Mouse (Mus musculus): Measurements from ENCODE around the gene Card6. TPM values are rescaled to one million over a fixed set of nuclear protein-coding genes. Genes with fewer than 3 reads are reported as not detected.
A peak's percentile ranks its signal among the peaks of the same experiment; 100 is the strongest.

Gene Card6
- polyA plus RNA-seq, 1 experiment from 2014 or later, result 0.56 TPM

GRCm38 (mm10) chr15:5106293-5106692, 2.0 kb downstream of the Card6 start:
- H3K27ac ChIP-seq (ENCODE audit: low read depth, low read length), result no peak overlapping the region
- no peaks in the 10 kb centered on the region for H3K36me3 ChIP-seq (ENCODE audit: control insufficient read depth, insufficient read depth, low read length)
- ATAC-seq, result peak; percentile 64
- no peaks in the 10 kb centered on the region for H3K9me3 ChIP-seq (ENCODE audit: control insufficient read depth, low read length)
- WGBS, result 51% methylated on average over 2 of the region's 2 CpGs
- no peak overlapping the region for H3K9ac ChIP-seq (ENCODE audit: low read depth, low read length)
- no peak overlapping the region for H3K4me3 ChIP-seq (ENCODE audit: low read length)
- no peaks in the 10 kb centered on the region for H3K27me3 ChIP-seq (replicated peaks; ENCODE audit: control insufficient read depth, insufficient read depth, low read length)
- H3K4me2 ChIP-seq (ENCODE audit: low read length), result no peak overlapping the region
- no peaks in the 10 kb centered on the region for H3K4me1 ChIP-seq (ENCODE audit: control insufficient read depth, insufficient read depth, low read depth, low read length)

DNA sequence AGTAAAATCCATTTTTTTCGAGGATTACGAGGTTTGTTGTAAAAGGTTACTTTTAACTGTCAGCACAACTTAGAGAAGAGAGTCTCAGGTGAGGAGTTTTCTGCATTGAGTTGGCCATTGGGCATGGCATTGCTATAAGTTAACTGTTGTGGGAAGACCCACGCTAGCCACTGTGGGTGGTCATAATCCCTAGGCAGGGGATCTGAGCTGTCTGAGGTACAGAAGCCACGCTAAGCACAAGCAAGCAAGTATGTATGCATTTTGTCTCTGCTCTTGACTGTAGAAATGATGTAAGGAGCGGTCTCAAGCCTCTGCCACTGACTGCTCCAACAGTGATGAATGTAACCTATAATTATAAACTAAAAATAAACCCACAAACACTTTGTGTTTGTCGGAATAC, 2.4 kb downstream of the Card6 start:
- Histone ChIP-seq H3K4me2 (ENCODE audit: low read length) (no peak overlapping the region), H3K4me1 (ENCODE audit: control insufficient read depth, insufficient read depth, low read depth, low read length) (no peaks in the 10 kb centered on the region), H3K9ac (ENCODE audit: low read depth, low read length) (no peak overlapping the region), H3K27me3 (replicated peaks; ENCODE audit: control insufficient read depth, insufficient read depth, low read length) (no peaks in the 10 kb centered on the region), H3K9me3 (ENCODE audit: control insufficient read depth, low read length) (no peaks in the 10 kb centered on the region), H3K36me3 (ENCODE audit: control insufficient read depth, insufficient read depth, low read length) (no peaks in the 10 kb centered on the region), H3K4me3 (ENCODE audit: low read length) (no peak overlapping the region), H3K27ac (ENCODE audit: low read depth, low read length) (no peak overlapping the region)
- ATAC-seq, result no peak
- WGBS, result 82% methylated on average over 6 of the region's 6 CpGs

- H3K27ac ChIP-seq (ENCODE audit: low read depth, low read length), result no peak overlapping the region
- H3K9ac ChIP-seq (ENCODE audit: low read depth, low read length), result no peak overlapping the region
- H3K4me3 ChIP-seq (ENCODE audit: low read length), result no peak overlapping the region
- H3K4me2 ChIP-seq (ENCODE audit: low read length), result no peak overlapping the region
- 94% methylated on average over 4 of the region's 4 CpGs for WGBS
- H3K36me3 ChIP-seq (ENCODE audit: control insufficient read depth, insufficient read depth, low read length), result no peaks in the 10 kb centered on the region
- H3K27me3 ChIP-seq (replicated peaks; ENCODE audit: control insufficient read depth, insufficient read depth, low read length), result no peaks in the 10 kb centered on the region
- no peak for ATAC-seq
- H3K9me3 ChIP-seq (ENCODE audit: control insufficient read depth, low read length), result no peaks in the 10 kb centered on the region
- H3K4me1 ChIP-seq (ENCODE audit: control insufficient read depth, insufficient read depth, low read depth, low read length), result no peaks in the 10 kb centered on the region
Observed at GRCm38 (mm10) chr15:5102312-5102711, 6.0 kb downstream of the Card6 start.

DNA sequence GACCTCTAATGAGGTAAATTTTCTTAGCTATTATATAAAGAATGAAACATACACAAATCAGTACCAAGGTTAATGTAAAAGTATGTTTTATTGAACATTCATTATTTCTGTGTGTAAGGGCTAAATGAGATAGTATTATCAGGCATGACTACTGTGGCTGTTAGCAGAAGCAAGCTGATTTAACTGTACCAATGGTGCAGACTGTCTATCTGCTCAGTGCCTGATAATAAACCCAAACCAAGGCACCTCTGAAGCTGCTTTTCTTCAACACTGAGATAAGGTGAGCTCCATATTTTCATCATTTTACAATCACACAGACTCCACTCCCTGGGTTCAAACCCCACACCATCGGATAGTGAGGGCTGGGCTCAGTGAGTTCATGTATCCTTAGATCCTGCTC, 11.0 kb downstream of the Card6 start:
- H3K4me2 ChIP-seq (ENCODE audit: low read length), result no peak overlapping the region
- WGBS, result 93% methylated on average over 1 of the region's 1 CpGs
- no peaks in the 10 kb centered on the region for H3K9me3 ChIP-seq (ENCODE audit: control insufficient read depth, low read length)
- H3K27ac ChIP-seq (ENCODE audit: low read depth, low read length), result no peak overlapping the region
- no peak overlapping the region for H3K9ac ChIP-seq (ENCODE audit: low read depth, low read length)
- no peaks in the 10 kb centered on the region for H3K4me1 ChIP-seq (ENCODE audit: control insufficient read depth, insufficient read depth, low read depth, low read length)
- ATAC-seq, result no peak
- H3K36me3 ChIP-seq (ENCODE audit: control insufficient read depth, insufficient read depth, low read length), result no peaks in the 10 kb centered on the region
- no peak overlapping the region for H3K4me3 ChIP-seq (ENCODE audit: low read length)
- H3K27me3 ChIP-seq (replicated peaks; ENCODE audit: control insufficient read depth, insufficient read depth, low read length), result no peaks in the 10 kb centered on the region

DNA sequence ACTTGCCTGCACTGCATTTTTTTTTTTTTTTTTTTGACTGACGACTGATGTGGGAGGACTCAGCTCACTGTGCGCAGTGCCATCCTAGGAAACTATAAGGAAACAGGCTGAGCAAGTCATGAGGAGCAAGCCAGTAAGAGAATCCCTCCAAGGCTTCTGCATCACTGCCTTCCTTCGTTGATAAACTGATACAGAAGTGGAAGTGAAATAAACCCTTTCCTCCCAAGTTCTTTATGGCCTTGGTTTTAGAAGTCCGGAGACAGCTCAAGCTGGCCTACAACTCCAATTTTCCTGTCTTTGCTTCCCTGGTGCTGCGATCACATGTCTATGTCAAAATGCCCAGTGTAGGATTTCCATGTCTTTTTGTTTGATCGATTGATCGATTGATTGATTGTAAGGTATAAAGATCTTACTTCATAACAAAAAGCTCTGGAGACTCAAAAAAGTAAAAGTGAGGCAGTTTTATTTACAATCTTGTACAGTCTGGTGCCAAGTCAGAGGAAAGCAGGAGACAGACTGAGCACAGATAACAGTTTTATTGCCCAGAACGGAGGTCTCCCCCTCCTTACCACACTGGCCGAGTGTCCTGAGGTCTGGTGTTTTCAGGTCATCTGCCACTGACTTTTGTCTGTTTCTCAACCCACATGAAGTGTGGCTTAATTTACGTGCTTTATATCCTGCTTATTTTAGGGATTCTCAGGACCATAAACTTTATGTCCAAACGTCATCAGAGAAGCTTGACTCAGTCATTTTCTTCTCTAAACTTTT, 12.6 kb downstream of the Card6 start:
- no peak overlapping the region for H3K9ac ChIP-seq (ENCODE audit: low read depth, low read length)
- whole genome bisulfite sequencing, result 89% methylated on average over 11 of the region's 11 CpGs
- no peak for ATAC-seq
- no peak overlapping the region for H3K4me2 ChIP-seq (ENCODE audit: low read length)
- H3K36me3 ChIP-seq (ENCODE audit: control insufficient read depth, insufficient read depth, low read length), result no peaks in the 10 kb centered on the region
- H3K27ac ChIP-seq (ENCODE audit: low read depth, low read length), result no peak overlapping the region
- H3K9me3 ChIP-seq (ENCODE audit: control insufficient read depth, low read length), result no peaks in the 10 kb centered on the region
- no peaks in the 10 kb centered on the region for H3K4me1 ChIP-seq (ENCODE audit: control insufficient read depth, insufficient read depth, low read depth, low read length)
- no peaks in the 10 kb centered on the region for H3K27me3 ChIP-seq (replicated peaks; ENCODE audit: control insufficient read depth, insufficient read depth, low read length)
- no peak overlapping the region for H3K4me3 ChIP-seq (ENCODE audit: low read length)

GRCm38 (mm10) chr15:5090131-5090530, 18.2 kb downstream of the Card6 start:
- H3K36me3 ChIP-seq (ENCODE audit: control insufficient read depth, insufficient read depth, low read length), result no peaks in the 10 kb centered on the region
- H3K4me3 ChIP-seq (ENCODE audit: low read length), result no peak overlapping the region
- H3K4me2 ChIP-seq (ENCODE audit: low read length), result no peak overlapping the region
- H3K9me3 ChIP-seq (ENCODE audit: control insufficient read depth, low read length), result no peaks in the 10 kb centered on the region
- H3K27ac ChIP-seq (ENCODE audit: low read depth, low read length), result no peak overlapping the region
- no peaks in the 10 kb centered on the region for H3K27me3 ChIP-seq (replicated peaks; ENCODE audit: control insufficient read depth, insufficient read depth, low read length)
- WGBS, result 93% methylated on average over 10 of the region's 10 CpGs
- no peak overlapping the region for H3K9ac ChIP-seq (ENCODE audit: low read depth, low read length)
- no peak for ATAC-seq
- no peaks in the 10 kb centered on the region for H3K4me1 ChIP-seq (ENCODE audit: control insufficient read depth, insufficient read depth, low read depth, low read length)

- no peaks in the 10 kb centered on the region for H3K27me3 ChIP-seq (replicated peaks; ENCODE audit: control insufficient read depth, insufficient read depth, low read length)
- H3K4me2 ChIP-seq (ENCODE audit: low read length), result no peak overlapping the region
- ATAC-seq, result peak; percentile 58; the same call in 1 of the 2 replicates
- 58% methylated on average over 7 of the region's 7 CpGs for WGBS
- H3K9ac ChIP-seq (ENCODE audit: low read depth, low read length), result no peak overlapping the region
- no peak overlapping the region for H3K27ac ChIP-seq (ENCODE audit: low read depth, low read length)
- no peaks in the 10 kb centered on the region for H3K4me1 ChIP-seq (ENCODE audit: control insufficient read depth, insufficient read depth, low read depth, low read length)
- H3K9me3 ChIP-seq (ENCODE audit: control insufficient read depth, low read length), result no peaks in the 10 kb centered on the region
- H3K36me3 ChIP-seq (ENCODE audit: control insufficient read depth, insufficient read depth, low read length), result no peaks in the 10 kb centered on the region
- no peak overlapping the region for H3K4me3 ChIP-seq (ENCODE audit: low read length)
Observed at GRCm38 (mm10) chr15:5088850-5089608, 19.3 kb downstream of the Card6 start.

GRCm38 (mm10) chr15:5086162-5086561, 22.2 kb downstream of the Card6 start:
- H3K4me2 ChIP-seq (ENCODE audit: low read length), result no peak overlapping the region
- ATAC-seq, result peak; percentile 71
- H3K9ac ChIP-seq (ENCODE audit: low read depth, low read length), result no peak overlapping the region
- H3K4me3 ChIP-seq (ENCODE audit: low read length), result no peak overlapping the region
- H3K4me1 ChIP-seq (ENCODE audit: control insufficient read depth, insufficient read depth, low read depth, low read length), result no peaks in the 10 kb centered on the region
- 16% methylated on average over 2 of the region's 2 CpGs for WGBS
- H3K36me3 ChIP-seq (ENCODE audit: control insufficient read depth, insufficient read depth, low read length), result no peaks in the 10 kb centered on the region
- H3K27me3 ChIP-seq (replicated peaks; ENCODE audit: control insufficient read depth, insufficient read depth, low read length), result no peaks in the 10 kb centered on the region
- H3K9me3 ChIP-seq (ENCODE audit: control insufficient read depth, low read length), result no peaks in the 10 kb centered on the region
- H3K27ac ChIP-seq (ENCODE audit: low read depth, low read length), result no peak overlapping the region

DNA sequence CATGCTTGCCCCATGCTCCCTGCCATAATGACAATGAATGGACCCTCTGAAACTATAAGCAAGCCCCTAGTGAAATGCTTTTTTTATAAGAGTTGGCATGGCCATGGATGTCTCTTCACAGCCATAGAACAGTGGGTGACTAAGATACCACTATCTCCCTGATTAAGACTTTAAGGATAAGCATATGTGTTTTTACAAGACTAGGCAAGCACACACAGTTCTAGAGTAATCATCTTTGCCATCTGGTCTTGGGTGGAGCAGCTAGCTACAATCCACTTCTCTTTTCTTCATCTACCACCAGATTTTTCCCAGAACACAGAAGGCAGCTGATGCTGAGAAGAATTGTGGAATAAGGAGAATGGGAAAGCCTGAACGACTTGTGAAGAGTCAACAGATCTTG, 27.1 kb downstream of the Card6 start:
- no peak overlapping the region for H3K9ac ChIP-seq (ENCODE audit: low read depth, low read length)
- no peaks in the 10 kb centered on the region for H3K36me3 ChIP-seq (ENCODE audit: control insufficient read depth, insufficient read depth, low read length)
- no peak overlapping the region for H3K27ac ChIP-seq (ENCODE audit: low read depth, low read length)
- H3K27me3 ChIP-seq (replicated peaks; ENCODE audit: control insufficient read depth, insufficient read depth, low read length), result no peaks in the 10 kb centered on the region
- H3K4me1 ChIP-seq (ENCODE audit: control insufficient read depth, insufficient read depth, low read depth, low read length), result no peaks in the 10 kb centered on the region
- WGBS, result 80% methylated on average over 1 of the region's 1 CpGs
- H3K4me3 ChIP-seq (ENCODE audit: low read length), result no peak overlapping the region
- no peak for ATAC-seq
- H3K9me3 ChIP-seq (ENCODE audit: control insufficient read depth, low read length), result no peaks in the 10 kb centered on the region
- H3K4me2 ChIP-seq (ENCODE audit: low read length), result no peak overlapping the region

Data from hindbrain, embryonic 16.5 days (tissue).